Mouse (Mus musculus) erythroblast, embryonic 14.5 days (primary cell): ENCODE measurements around the gene Gm44579.

Source experiments
- GATA1 ChIP-seq: IDR thresholded peaks from 2 replicates; pipeline ENCODE4 v1.6.1; 2012; ENCODE audit warnings: low read length, inconsistent platforms, mixed read lengths
- TAL1 ChIP-seq: IDR thresholded peaks from 3 replicates; pipeline ENCODE4 v1.6.1; 2012; ENCODE audit warnings: low read length, inconsistent platforms, mixed read lengths

DNA sequence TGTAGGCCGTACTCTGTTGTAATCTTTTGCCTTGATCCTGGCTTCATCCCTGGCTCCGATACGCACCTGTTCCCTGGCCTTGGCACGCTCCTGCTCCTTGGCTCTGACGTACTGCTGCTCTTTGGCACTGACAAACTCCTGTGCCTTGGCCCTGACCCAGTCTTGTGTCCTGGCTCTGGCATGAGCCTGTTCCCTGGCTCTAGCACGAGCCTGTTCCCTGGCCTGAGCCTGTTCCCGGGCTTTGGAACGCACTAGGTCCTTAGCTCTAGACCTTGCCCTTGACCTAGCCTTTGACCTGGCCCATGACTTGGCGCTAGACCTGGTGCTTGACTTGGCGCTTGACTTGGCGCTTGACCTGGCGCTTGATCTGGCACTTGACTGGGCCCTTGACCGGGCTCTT lies 35.5 kb upstream of the Gm44579 start:
- TF ChIP-seq GATA1 (no peak), TAL1 (no peak)
